Mouse (Mus musculus): ENCODE data around the gene Efemp1. TPM values are rescaled to one million over a fixed set of nuclear protein-coding genes. Genes with fewer than 3 reads are reported as not detected.

Gene Efemp1
- polyA plus RNA-seq, 1 experiment from 2014 or later = 16.0 TPM

DNA sequence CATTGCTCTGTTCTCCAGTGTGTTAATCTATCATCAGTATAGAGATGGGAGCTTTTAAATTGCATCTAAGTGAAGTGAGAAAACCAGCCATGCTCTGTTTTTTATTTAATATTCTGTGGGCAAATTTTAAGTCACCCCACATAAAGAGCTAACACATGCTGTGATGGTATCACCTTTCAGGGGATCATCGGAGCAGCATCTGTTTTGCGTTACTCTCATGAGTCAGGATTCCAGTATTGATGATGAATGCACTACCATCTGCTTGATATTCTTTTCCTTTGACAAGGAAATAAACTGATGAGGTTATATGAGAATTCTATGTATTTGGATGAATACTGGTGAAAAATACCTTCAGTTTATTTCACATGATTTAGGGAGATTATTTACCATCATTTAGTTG, 16.1 kb downstream of the Efemp1 start:
- no peak overlapping the region for H3K27ac ChIP-seq (replicated peaks)
- no peak for ATAC-seq (ENCODE audit: extremely low read depth, insufficient number of reproducible peaks, low FRiP score, low TSS enrichment)
- WGBS = 58% methylated on average over 2 of the region's 2 CpGs
- H3K9me3 ChIP-seq = no peaks in the 10 kb centered on the region
- H3K4me1 ChIP-seq = no peaks in the 10 kb centered on the region
- no peak overlapping the region for H3K9ac ChIP-seq
- no peak overlapping the region for H3K4me2 ChIP-seq
- H3K27me3 ChIP-seq (replicated peaks) = no peaks in the 10 kb centered on the region
- H3K4me3 ChIP-seq = no peak overlapping the region
- no peaks in the 10 kb centered on the region for H3K36me3 ChIP-seq

DNA sequence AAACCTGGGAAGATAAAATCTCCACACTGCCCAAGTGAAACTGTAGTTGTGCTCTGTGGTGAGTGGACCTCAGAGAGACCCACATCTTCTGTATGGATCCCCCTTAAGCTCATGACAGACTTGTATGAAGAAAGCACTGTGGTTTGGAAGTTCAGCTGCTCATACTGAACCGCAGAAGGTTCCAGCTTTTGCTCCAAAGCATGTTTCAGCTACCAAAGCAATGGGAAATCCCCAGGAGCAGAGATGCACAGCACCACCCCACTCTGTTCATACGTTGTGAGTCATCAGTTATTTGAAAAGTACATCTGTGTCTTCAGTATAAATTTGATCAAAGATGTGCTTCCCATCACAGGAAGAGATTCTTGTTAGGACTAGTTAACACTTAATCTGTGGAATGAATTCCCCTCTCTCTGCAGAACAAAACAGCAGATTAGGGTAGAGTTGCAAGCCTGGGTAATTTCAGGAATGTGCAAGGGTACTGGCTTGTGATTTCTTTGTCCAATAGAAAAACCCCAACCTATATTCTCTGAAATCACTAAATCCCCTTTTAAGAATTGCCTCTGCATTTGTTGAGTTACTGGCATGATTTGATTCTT, 28.5 kb downstream of the Efemp1 start:
- Histone ChIP-seq H3K36me3 (no peaks in the 10 kb centered on the region), H3K9ac (no peak overlapping the region), H3K4me3 (no peak overlapping the region), H3K27ac (replicated peaks) (no peak overlapping the region), H3K9me3 (no peaks in the 10 kb centered on the region), H3K4me2 (no peak overlapping the region), H3K4me1 (no peaks in the 10 kb centered on the region), H3K27me3 (replicated peaks) (no peaks in the 10 kb centered on the region)
- no peak for ATAC-seq (ENCODE audit: extremely low read depth, insufficient number of reproducible peaks, low FRiP score, low TSS enrichment)
- 64% methylated on average over 2 of the region's 2 CpGs for WGBS

- Histone ChIP-seq H3K27me3 (replicated peaks) (no peaks in the 10 kb centered on the region), H3K4me3 (no peak overlapping the region), H3K4me1 (no peaks in the 10 kb centered on the region), H3K36me3 (no peaks in the 10 kb centered on the region), H3K9me3 (no peaks in the 10 kb centered on the region), H3K4me2 (no peak overlapping the region), H3K9ac (no peak overlapping the region), H3K27ac (replicated peaks) (no peak overlapping the region)
- no peak for ATAC-seq (ENCODE audit: extremely low read depth, insufficient number of reproducible peaks, low FRiP score, low TSS enrichment)
- 28% methylated on average over 4 of the region's 4 CpGs for WGBS
Measured at GRCm38 (mm10) chr11:28883106-28883505, 30.1 kb downstream of the Efemp1 start.

GRCm38 (mm10) chr11:28889538-28889937, 36.5 kb downstream of the Efemp1 start:
- H3K4me3 ChIP-seq = no peak overlapping the region
- 66% methylated on average over 1 of the region's 1 CpGs for WGBS
- no peaks in the 10 kb centered on the region for H3K36me3 ChIP-seq
- H3K4me1 ChIP-seq = no peaks in the 10 kb centered on the region
- ATAC-seq (ENCODE audit: extremely low read depth, insufficient number of reproducible peaks, low FRiP score, low TSS enrichment) = no peak
- no peaks in the 10 kb centered on the region for H3K27me3 ChIP-seq (replicated peaks)
- H3K27ac ChIP-seq (replicated peaks) = no peak overlapping the region
- H3K9me3 ChIP-seq = no peaks in the 10 kb centered on the region
- H3K4me2 ChIP-seq = no peak overlapping the region
- no peak overlapping the region for H3K9ac ChIP-seq

DNA sequence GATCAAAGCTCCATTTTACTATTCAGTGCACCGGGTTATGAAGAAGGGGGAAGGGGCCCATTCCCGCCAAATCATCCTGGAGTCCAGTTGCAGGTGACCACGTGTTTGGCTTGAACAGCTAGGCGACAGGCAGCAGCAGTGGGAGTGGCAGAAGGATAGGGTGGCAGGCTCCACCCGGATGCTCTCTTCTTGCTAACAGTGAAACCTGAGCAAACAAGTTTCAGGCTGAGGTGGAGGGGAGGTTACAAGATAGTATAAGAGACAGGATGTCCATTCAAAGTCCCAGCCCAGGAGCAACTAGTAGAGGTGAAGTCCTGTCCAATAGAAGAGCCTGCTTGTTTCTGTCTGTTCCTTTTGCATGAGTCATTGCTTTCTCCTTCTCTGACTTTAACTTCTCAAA, 38.5 kb downstream of the Efemp1 start:
- H3K9me3 ChIP-seq = no peaks in the 10 kb centered on the region
- H3K4me2 ChIP-seq = no peak overlapping the region
- H3K36me3 ChIP-seq = no peaks in the 10 kb centered on the region
- no peak overlapping the region for H3K4me3 ChIP-seq
- H3K27me3 ChIP-seq (replicated peaks) = no peaks in the 10 kb centered on the region
- H3K27ac ChIP-seq (replicated peaks) = no peak overlapping the region
- 56% methylated on average over 5 of the region's 5 CpGs for WGBS
- no peak overlapping the region for H3K9ac ChIP-seq
- no peak for ATAC-seq (ENCODE audit: extremely low read depth, insufficient number of reproducible peaks, low FRiP score, low TSS enrichment)
- H3K4me1 ChIP-seq = no peaks in the 10 kb centered on the region

DNA sequence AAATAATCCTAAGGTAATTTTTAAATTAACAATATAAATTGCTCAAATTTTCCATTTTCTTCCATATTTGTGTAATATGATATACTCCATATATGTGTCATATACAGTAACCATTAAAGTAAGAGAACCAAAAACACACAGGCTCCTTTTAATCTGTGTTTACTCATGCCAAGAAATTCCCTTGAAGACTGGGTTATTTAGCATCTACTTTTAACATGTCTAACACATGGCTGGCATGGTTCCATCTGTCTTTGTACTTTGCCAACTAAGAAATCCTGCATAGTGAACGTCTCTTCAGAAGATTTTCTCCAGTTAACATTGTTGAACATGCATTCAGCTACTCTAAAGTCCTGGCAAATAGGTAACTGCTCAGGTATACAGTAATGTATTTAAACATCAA, 46.4 kb downstream of the Efemp1 start:
- Histone ChIP-seq H3K4me2 (no peak overlapping the region), H3K27ac (replicated peaks) (no peak overlapping the region)
- 45% methylated on average over 1 of the region's 1 CpGs for WGBS

DNA sequence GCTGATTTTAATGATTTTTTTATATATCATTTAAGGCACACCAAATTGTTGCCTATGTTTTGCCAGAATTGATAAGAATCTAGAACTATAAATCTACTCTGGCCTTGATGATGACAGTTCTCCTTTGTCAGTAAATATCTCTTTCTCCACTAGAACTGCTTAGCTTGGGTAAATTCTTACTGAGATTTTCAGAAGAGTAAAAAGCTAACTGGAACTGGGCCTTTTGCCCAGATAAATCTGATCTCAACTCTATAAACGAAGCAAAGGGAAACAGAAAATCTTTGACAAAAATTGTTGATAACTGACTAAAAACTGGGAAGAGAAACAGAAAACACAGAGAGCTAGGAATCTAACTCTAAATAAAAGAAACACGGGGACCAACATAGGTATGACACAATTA, 51.6 kb downstream of the Efemp1 start:
- Histone ChIP-seq H3K27ac (replicated peaks) (no peak overlapping the region), H3K27me3 (replicated peaks) (no peaks in the 10 kb centered on the region), H3K9me3 (no peaks in the 10 kb centered on the region), H3K9ac (no peak overlapping the region), H3K4me1 (peaks cover 14% of the 10 kb centered on the region), H3K36me3 (no peaks in the 10 kb centered on the region), H3K4me3 (no peak overlapping the region), H3K4me2 (no peak overlapping the region)
- no peak for ATAC-seq (ENCODE audit: extremely low read depth, insufficient number of reproducible peaks, low FRiP score, low TSS enrichment)
- 57% methylated on average over 2 of the region's 2 CpGs for WGBS

More for the DNA sequence above, 46.4 kb downstream of the Efemp1 start:
- no peaks in the 10 kb centered on the region for H3K4me1 ChIP-seq
- no peaks in the 10 kb centered on the region for H3K9me3 ChIP-seq
- no peak overlapping the region for H3K4me3 ChIP-seq
- H3K27me3 ChIP-seq (replicated peaks) = no peaks in the 10 kb centered on the region
- no peak for ATAC-seq (ENCODE audit: extremely low read depth, insufficient number of reproducible peaks, low FRiP score, low TSS enrichment)
- no peak overlapping the region for H3K9ac ChIP-seq
- H3K36me3 ChIP-seq = no peaks in the 10 kb centered on the region

- H3K4me2 ChIP-seq = no peak overlapping the region
- WGBS = 47% methylated on average over 3 of the region's 3 CpGs
- no peaks in the 10 kb centered on the region for H3K9me3 ChIP-seq
- H3K4me3 ChIP-seq = no peak overlapping the region
- no peak overlapping the region for H3K27ac ChIP-seq (replicated peaks)
- H3K9ac ChIP-seq = no peak overlapping the region
- H3K4me1 ChIP-seq = peaks cover 14% of the 10 kb centered on the region
- H3K36me3 ChIP-seq = no peaks in the 10 kb centered on the region
- no peak for ATAC-seq (ENCODE audit: extremely low read depth, insufficient number of reproducible peaks, low FRiP score, low TSS enrichment)
- H3K27me3 ChIP-seq (replicated peaks) = no peaks in the 10 kb centered on the region
Measured at GRCm38 (mm10) chr11:28906288-28906687, 53.3 kb downstream of the Efemp1 start.

GRCm38 (mm10) chr11:28908908-28909545, 56.0 kb downstream of the Efemp1 start:
- Histone ChIP-seq H3K4me2 (no peak overlapping the region), H3K36me3 (no peaks in the 10 kb centered on the region), H3K4me3 (no peak overlapping the region), H3K9ac (no peak overlapping the region), H3K9me3 (no peaks in the 10 kb centered on the region), H3K27me3 (replicated peaks) (no peaks in the 10 kb centered on the region), H3K27ac (replicated peaks) (no peak overlapping the region), H3K4me1 (peaks cover 29% of the 10 kb centered on the region)
- WGBS = 35% methylated on average over 3 of the region's 3 CpGs
- no peak for ATAC-seq (ENCODE audit: extremely low read depth, insufficient number of reproducible peaks, low FRiP score, low TSS enrichment)

DNA sequence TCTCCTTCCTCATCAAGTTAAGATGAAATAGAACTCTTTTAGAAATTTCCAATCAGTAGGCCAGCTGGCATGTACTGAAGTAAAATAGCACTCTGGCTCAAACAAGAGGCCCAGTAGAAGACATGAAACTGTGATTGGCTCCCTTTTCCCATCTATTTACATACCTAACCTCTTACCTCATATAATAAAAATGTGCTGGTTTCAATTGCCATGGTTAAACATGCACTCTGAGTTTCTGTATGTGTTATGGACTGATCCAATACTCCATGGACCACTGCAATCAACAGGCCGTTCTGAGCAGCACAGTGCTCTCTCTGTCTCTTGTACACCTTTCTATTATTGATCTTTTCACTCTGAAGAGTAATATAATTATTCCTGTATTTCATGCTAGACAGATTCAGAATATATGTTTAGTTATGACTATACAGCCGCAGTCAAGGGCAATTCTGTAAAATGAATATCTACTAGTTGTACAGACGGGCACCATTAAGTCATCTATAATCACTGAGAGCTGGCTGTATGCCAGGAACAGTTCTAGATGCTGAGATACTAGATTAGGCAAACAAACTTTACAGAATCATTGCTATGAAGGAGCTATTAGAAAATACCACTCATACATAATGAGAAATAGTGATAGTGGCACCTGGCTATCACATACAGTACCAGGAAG, 59.6 kb downstream of the Efemp1 start:
- Histone ChIP-seq H3K27me3 (replicated peaks) (no peaks in the 10 kb centered on the region), H3K36me3 (no peaks in the 10 kb centered on the region), H3K9ac (no peak overlapping the region), H3K4me3 (no peak overlapping the region), H3K4me1 (peaks cover 24% of the 10 kb centered on the region), H3K4me2 (no peak overlapping the region), H3K9me3 (no peaks in the 10 kb centered on the region), H3K27ac (replicated peaks) (no peak overlapping the region)
- no peak for ATAC-seq (ENCODE audit: extremely low read depth, insufficient number of reproducible peaks, low FRiP score, low TSS enrichment)
- 75% methylated on average over 3 of the region's 3 CpGs for WGBS

GRCm38 (mm10) chr11:28934449-28934848, 81.4 kb downstream of the Efemp1 start:
- H3K4me3 ChIP-seq = no peak overlapping the region

GRCm38 (mm10) chr11:28939651-28940050, 86.6 kb downstream of the Efemp1 start:
- no peaks in the 10 kb centered on the region for H3K36me3 ChIP-seq
- H3K4me3 ChIP-seq = no peak overlapping the region
- WGBS = 69% methylated on average over 1 of the region's 1 CpGs
- no peak overlapping the region for H3K4me2 ChIP-seq
- H3K27me3 ChIP-seq (replicated peaks) = no peaks in the 10 kb centered on the region
- H3K9ac ChIP-seq = no peak overlapping the region
- H3K4me1 ChIP-seq = no peaks in the 10 kb centered on the region
- no peaks in the 10 kb centered on the region for H3K9me3 ChIP-seq
- ATAC-seq (ENCODE audit: extremely low read depth, insufficient number of reproducible peaks, low FRiP score, low TSS enrichment) = no peak
- no peak overlapping the region for H3K27ac ChIP-seq (replicated peaks)

More at GRCm38 (mm10) chr11:28934449-28934848, 81.4 kb downstream of the Efemp1 start:
- ATAC-seq (ENCODE audit: extremely low read depth, insufficient number of reproducible peaks, low FRiP score, low TSS enrichment) = no peak
- Histone ChIP-seq H3K4me1 (no peaks in the 10 kb centered on the region), H3K9ac (no peak overlapping the region), H3K9me3 (no peaks in the 10 kb centered on the region), H3K4me2 (no peak overlapping the region), H3K27ac (replicated peaks) (no peak overlapping the region), H3K36me3 (no peaks in the 10 kb centered on the region), H3K27me3 (replicated peaks) (no peaks in the 10 kb centered on the region)
